Mouse (Mus musculus) G1E (cell line): ENCODE results near the gene Pym1. TPM values are rescaled to one million over a fixed set of nuclear protein-coding genes. Genes with fewer than 3 reads are reported as not detected.
A peak's percentile ranks its signal among the peaks of the same experiment; 100 is the strongest.

Experiments used
- ATAC-seq: 2 replicates; pipeline ENCODE4 v1.8.0; 2016; ENCODE audit warnings: mild to moderate bottlenecking; ENCODE audit not compliant: insufficient number of reproducible peaks, poor library complexity, low FRiP score, severe bottlenecking; ENCODE audit errors: extremely low read depth
- DNase-seq: peaks from one replicate; pipeline ENCODE4 v3.0.0; 2012; ENCODE audit warnings: low spot score
- H3K27me3 ChIP-seq: 2 replicates; pipeline ENCODE4 v1.6.1; 2012; ENCODE audit warnings: mild to moderate bottlenecking, low read length, inconsistent platforms; ENCODE audit not compliant: insufficient read depth
- H3K36me3 ChIP-seq: replicated peaks from 2 replicates; pipeline ENCODE3; 2012; ENCODE audit warnings: mild to moderate bottlenecking, inconsistent platforms
- H3K4me1 ChIP-seq: 2 replicates; pipeline ENCODE4 v1.6.1; 2012; ENCODE audit warnings: low read depth, low read length, inconsistent platforms, mixed read lengths; ENCODE audit not compliant: insufficient read depth
- H3K4me3 ChIP-seq: 2 replicates; pipeline ENCODE4 v1.5.1; 2012; ENCODE audit warnings: low read depth, mild to moderate bottlenecking, inconsistent platforms, low read length, moderate library complexity, mixed read lengths
- H3K9me3 ChIP-seq: replicated peaks from 2 replicates; pipeline ENCODE4 v1.6.1; 2012; ENCODE audit warnings: inconsistent platforms
- CTCF ChIP-seq: IDR thresholded peaks from 2 replicates; pipeline ENCODE4 v1.5.1; 2012; ENCODE audit warnings: low read depth, low read length, inconsistent platforms, mixed read lengths
- GATA1 ChIP-seq: IDR thresholded peaks from 2 replicates; pipeline ENCODE4 v1.6.1; 2012; ENCODE audit warnings: borderline replicate concordance, low read length, inconsistent platforms, mixed read lengths
- GATA2 ChIP-seq: IDR thresholded peaks from 2 replicates; pipeline ENCODE4 v1.6.1; 2012; ENCODE audit warnings: low read depth, low read length, inconsistent platforms, borderline replicate concordance
- TAL1 ChIP-seq: conservative IDR thresholded peaks from 2 replicates; pipeline ENCODE4 v1.6.1; 2012; ENCODE audit warnings: low read depth, low read length, inconsistent platforms, mixed read lengths
- polyA plus RNA-seq: library from polyadenylated mRNA; stranded (reverse); fragments of >175 nt; gene quantifications from 2 replicates; pipeline ENCODE4 v1.2.3, GENCODE M21; 2012
- total RNA-seq, 2 experiments: library from RNA; stranded (forward) in 1 of 2; stranded (reverse) in 1 of 2; fragments of 200-1000 nt in 1 of 2; fragments of >200 nt in 1 of 2; fragmentation: Nextera tagmentation in 1 of 2; gene quantifications; 2 replicates each; pipeline ENCODE4 v1.2.3; 2014 to 2017

Gene Pym1
- total and polyA plus RNA-seq, 3 experiments = 44.3 to 144 (median 93.7) TPM

- Histone ChIP-seq H3K4me1 (peaks cover 45% of the 10 kb centered on the region), H3K9me3 (no peaks in the 10 kb centered on the region), H3K36me3 (peaks cover 44% of the 10 kb centered on the region), H3K27me3 (no peaks in the 10 kb centered on the region), H3K4me3 (peak overlapping the region; percentile 95; the same call in 1 of the 2 replicates)
- TF ChIP-seq CTCF (no peak), GATA2 (no peak), GATA1 (no peak), TAL1 (no peak)
- DNase-seq (no peak), ATAC-seq (no peak)
These were observed 59.3 kb downstream of the Pym1 start for GRCm38 (mm10) chr10:128807018-128807417.

Other genes with a start within 250 kb of the Pym1 start
Only the 20 nearest of the 25 such genes appear.
- 2,429 and 2,736 TPM in 2 replicates for gene Rpl41, start 198.6 kb upstream of the Pym1 start, total RNA-seq (2014; fragmentation: Nextera tagmentation)
- gene Rpl41, start 198.6 kb upstream of the Pym1 start, total RNA-seq (2017) = 5,596 and 6,924 TPM in 2 replicates
- gene Rpl41, start 198.6 kb upstream of the Pym1 start, polyA plus RNA-seq = 10,155 and 11,415 TPM in 2 replicates
- 692 and 813 TPM in 2 replicates for gene Pa2g4, start 181.9 kb upstream of the Pym1 start, total RNA-seq (2014; fragmentation: Nextera tagmentation)
- 212 and 245 TPM in 2 replicates for gene Pa2g4, start 181.9 kb upstream of the Pym1 start, total RNA-seq (2017)
- 659 and 767 TPM in 2 replicates for gene Pa2g4, start 181.9 kb upstream of the Pym1 start, polyA plus RNA-seq
- gene Erbb3, start 158.2 kb upstream of the Pym1 start, total RNA-seq (2014; fragmentation: Nextera tagmentation) = 2.0 and 2.2 TPM in 2 replicates
- 0.35 and 0.49 TPM in 2 replicates for gene Erbb3, start 158.2 kb upstream of the Pym1 start, total RNA-seq (2017)
- gene Erbb3, start 158.2 kb upstream of the Pym1 start, polyA plus RNA-seq = 0.15 and 0.17 TPM in 2 replicates
- gene Rps26, start 121.1 kb upstream of the Pym1 start, total RNA-seq (2014; fragmentation: Nextera tagmentation) = 4,124 and 4,641 TPM in 2 replicates
- 1,044 and 1,182 TPM in 2 replicates for gene Rps26, start 121.1 kb upstream of the Pym1 start, total RNA-seq (2017)
- 4,182 and 5,947 TPM in 2 replicates for gene Rps26, start 121.1 kb upstream of the Pym1 start, polyA plus RNA-seq
- 11.4 and 11.7 TPM in 2 replicates for gene Ikzf4, start 101.9 kb upstream of the Pym1 start, total RNA-seq (2014; fragmentation: Nextera tagmentation)
- gene Ikzf4, start 101.9 kb upstream of the Pym1 start, total RNA-seq (2017) = 1.7 and 2.8 TPM in 2 replicates
- 6.7 and 7.0 TPM in 2 replicates for gene Ikzf4, start 101.9 kb upstream of the Pym1 start, polyA plus RNA-seq
- 4.6 and 8.7 TPM in 2 replicates for gene Suox, start 73.8 kb upstream of the Pym1 start, total RNA-seq (2014; fragmentation: Nextera tagmentation)
- 8.1 and 8.4 TPM in 2 replicates for gene Suox, start 73.8 kb upstream of the Pym1 start, total RNA-seq (2017)
- gene Suox, start 73.8 kb upstream of the Pym1 start, polyA plus RNA-seq = 0.96 and 1.7 TPM in 2 replicates
- 49.1 TPM in 2 replicates for gene Rab5b, start 51.6 kb upstream of the Pym1 start, total RNA-seq (2014; fragmentation: Nextera tagmentation)
- gene Rab5b, start 51.6 kb upstream of the Pym1 start, total RNA-seq (2017) = 48.0 and 52.7 TPM in 2 replicates
- gene Rab5b, start 51.6 kb upstream of the Pym1 start, polyA plus RNA-seq = 17.5 and 20.0 TPM in 2 replicates
- gene Pmel, start 43.7 kb upstream of the Pym1 start, total RNA-seq (2014; fragmentation: Nextera tagmentation) = 0.58 and 2.4 TPM in 2 replicates
- gene Pmel, start 43.7 kb upstream of the Pym1 start, total RNA-seq (2017) = 0.76 and 1.0 TPM in 2 replicates
- 0.05 and 0.06 TPM in 2 replicates for gene Pmel, start 43.7 kb upstream of the Pym1 start, polyA plus RNA-seq
- gene Cdk2, start 42.9 kb upstream of the Pym1 start, total RNA-seq (2014; fragmentation: Nextera tagmentation) = 108 and 117 TPM in 2 replicates
- 109 and 113 TPM in 2 replicates for gene Cdk2, start 42.9 kb upstream of the Pym1 start, total RNA-seq (2017)
- 34.7 and 36.3 TPM in 2 replicates for gene Cdk2, start 42.9 kb upstream of the Pym1 start, polyA plus RNA-seq
- 6.8 and 8.4 TPM in 2 replicates for gene Dgka, start 3.0 kb upstream of the Pym1 start, total RNA-seq (2014; fragmentation: Nextera tagmentation)
- gene Dgka, start 3.0 kb upstream of the Pym1 start, total RNA-seq (2017) = 3.3 TPM in 2 replicates
- 0.19 and 0.50 TPM in 2 replicates for gene Dgka, start 3.0 kb upstream of the Pym1 start, polyA plus RNA-seq
- 0.44 TPM in 1 of 2 replicates, not detected in the other for gene Mmp19, start 43.0 kb downstream of the Pym1 start, total RNA-seq (2014; fragmentation: Nextera tagmentation)
- 0.11 and 0.12 TPM in 2 replicates for gene Mmp19, start 43.0 kb downstream of the Pym1 start, total RNA-seq (2017)
- 0.02 and 0.03 TPM in 2 replicates for gene Mmp19, start 43.0 kb downstream of the Pym1 start, polyA plus RNA-seq
- gene Dnajc14, start 56.2 kb downstream of the Pym1 start, total RNA-seq (2014; fragmentation: Nextera tagmentation) = 20.6 and 25.5 TPM in 2 replicates
- 31.5 and 36.9 TPM in 2 replicates for gene Dnajc14, start 56.2 kb downstream of the Pym1 start, total RNA-seq (2017)
- 9.6 and 12.6 TPM in 2 replicates for gene Dnajc14, start 56.2 kb downstream of the Pym1 start, polyA plus RNA-seq
- gene Tmem198b, start 56.5 kb downstream of the Pym1 start, total RNA-seq (2014; fragmentation: Nextera tagmentation) = 8.4 and 10.1 TPM in 2 replicates
- gene Tmem198b, start 56.5 kb downstream of the Pym1 start, total RNA-seq (2017) = 4.1 and 4.9 TPM in 2 replicates
- 1.5 and 2.2 TPM in 2 replicates for gene Tmem198b, start 56.5 kb downstream of the Pym1 start, polyA plus RNA-seq
- gene Sarnp, start 69.4 kb downstream of the Pym1 start, total RNA-seq (2014; fragmentation: Nextera tagmentation) = 144 and 197 TPM in 2 replicates
- gene Sarnp, start 69.4 kb downstream of the Pym1 start, total RNA-seq (2017) = 154 and 165 TPM in 2 replicates
- gene Sarnp, start 69.4 kb downstream of the Pym1 start, polyA plus RNA-seq = 16.5 and 19.9 TPM in 2 replicates
- 29.3 and 31.9 TPM in 2 replicates for gene Ormdl2, start 73.8 kb downstream of the Pym1 start, total RNA-seq (2014; fragmentation: Nextera tagmentation)
- 132 and 152 TPM in 2 replicates for gene Ormdl2, start 73.8 kb downstream of the Pym1 start, total RNA-seq (2017)
- 18.0 and 21.9 TPM in 2 replicates for gene Ormdl2, start 73.8 kb downstream of the Pym1 start, polyA plus RNA-seq
- not detected in 2 replicates for gene Gdf11, start 143.8 kb downstream of the Pym1 start, total RNA-seq (2014; fragmentation: Nextera tagmentation)
- under 0.01 TPM in 1 of 2 replicates, not detected in the other for gene Gdf11, start 143.8 kb downstream of the Pym1 start, total RNA-seq (2017)
- gene Gdf11, start 143.8 kb downstream of the Pym1 start, polyA plus RNA-seq = 0.02 TPM in 2 replicates
- gene Cd63, start 153.1 kb downstream of the Pym1 start, total RNA-seq (2014; fragmentation: Nextera tagmentation) = 1.7 and 3.4 TPM in 2 replicates
- gene Cd63, start 153.1 kb downstream of the Pym1 start, total RNA-seq (2017) = 0.22 TPM in 1 of 2 replicates, not detected in the other
- gene Cd63, start 153.1 kb downstream of the Pym1 start, polyA plus RNA-seq = 0.04 and 0.09 TPM in 2 replicates
- 7.1 and 27.4 TPM in 2 replicates for gene Rdh5, start 175.0 kb downstream of the Pym1 start, total RNA-seq (2014; fragmentation: Nextera tagmentation)
- gene Rdh5, start 175.0 kb downstream of the Pym1 start, total RNA-seq (2017) = 2.6 and 4.4 TPM in 2 replicates
- 0.94 and 1.2 TPM in 2 replicates for gene Rdh5, start 175.0 kb downstream of the Pym1 start, polyA plus RNA-seq
- 46.7 and 50.3 TPM in 2 replicates for gene Bloc1s1, start 176.1 kb downstream of the Pym1 start, total RNA-seq (2014; fragmentation: Nextera tagmentation)
- 116 and 119 TPM in 2 replicates for gene Bloc1s1, start 176.1 kb downstream of the Pym1 start, total RNA-seq (2017)
- gene Bloc1s1, start 176.1 kb downstream of the Pym1 start, polyA plus RNA-seq = 121 and 157 TPM in 2 replicates
- gene Itga7, start 185.9 kb downstream of the Pym1 start, total RNA-seq (2014; fragmentation: Nextera tagmentation) = not detected in 2 replicates
- gene Itga7, start 185.9 kb downstream of the Pym1 start, total RNA-seq (2017) = 0.33 and 0.46 TPM in 2 replicates
- 0.02 and 0.10 TPM in 2 replicates for gene Itga7, start 185.9 kb downstream of the Pym1 start, polyA plus RNA-seq